Mouse (Mus musculus) erythroid progenitor cell, adult 5-6 weeks (primary cell): ENCODE results near the gene Slc44a2. TPM values are rescaled to one million over a fixed set of nuclear protein-coding genes. Genes with fewer than 3 reads are reported as not detected.

ENCODE experiments used
- ATAC-seq: replicated peaks from 2 replicates; pipeline ENCODE4 v1.8.0; 2016; ENCODE audit warnings: moderate number of reproducible peaks, mild to moderate bottlenecking, moderate TSS enrichment, inconsistent platforms; ENCODE audit not compliant: poor library complexity, low FRiP score, severe bottlenecking
- total RNA-seq, 2 experiments: library from RNA; stranded (forward) in 1 of 2; stranded (reverse) in 1 of 2; fragments of 150-400 nt in 1 of 2; fragments of 186-747, 209-891 nt in 1 of 2; gene quantifications; 2 replicates each; pipeline versions ENCODE4 v1.2.3 to v1.2.4; 2015 to 2017; ENCODE audit warnings: low replicate concordance in 2 of 2

The Slc44a2 gene
- 15.9 and 35.7 TPM in 2 replicates for total RNA-seq (2015; ENCODE audit: low replicate concordance)
- total RNA-seq (2017; ENCODE audit: low replicate concordance): 14.4 and 22.3 TPM in 2 replicates

- peak; percentile 95 for ATAC-seq
These were observed at the start of gene Slc44a2 for GRCm38 (mm10) chr9:21320619-21321512. Gene Slc44a2, plus strand, starts transcription at chr9:21320698.

GRCm38 (mm10) chr9:21272391-21272790 is 48.1 kb upstream of the Slc44a2 start:
- no peak for ATAC-seq

GRCm38 (mm10) chr9:21273094-21273493 is 47.4 kb upstream of the Slc44a2 start:
- no peak for ATAC-seq

GRCm38 (mm10) chr9:21273520-21274228 is 46.8 kb upstream of the Slc44a2 start:
- no peak for ATAC-seq

GRCm38 (mm10) chr9:21274336-21274735 is 46.2 kb upstream of the Slc44a2 start:
- no peak for ATAC-seq

GRCm38 (mm10) chr9:21275013-21275710 is 45.3 kb upstream of the Slc44a2 start:
- no peak for ATAC-seq

- 0 out of 2 replicates have a peak, but pooled peaks have one; percentile 13 for ATAC-seq
These were observed 44.8 kb upstream of the Slc44a2 start for GRCm38 (mm10) chr9:21275727-21276126.

- ATAC-seq: no peak
These were observed 44.2 kb upstream of the Slc44a2 start for GRCm38 (mm10) chr9:21276307-21276706.

GRCm38 (mm10) chr9:21277776-21278175 is 42.7 kb upstream of the Slc44a2 start:
- ATAC-seq: no peak

GRCm38 (mm10) chr9:21283591-21283990 is 36.9 kb upstream of the Slc44a2 start:
- ATAC-seq: no peak

GRCm38 (mm10) chr9:21283994-21284393 is 36.5 kb upstream of the Slc44a2 start:
- ATAC-seq: no peak

GRCm38 (mm10) chr9:21286753-21287152 is 33.7 kb upstream of the Slc44a2 start:
- ATAC-seq: no peak

- ATAC-seq: peak; percentile 76
These were observed 32.7 kb upstream of the Slc44a2 start, which contains the start of gene Kri1 for GRCm38 (mm10) chr9:21287571-21288402. Gene Kri1, minus strand, starts transcription at chr9:21287969.

- ATAC-seq: no peak
These were observed 31.8 kb upstream of the Slc44a2 start for GRCm38 (mm10) chr9:21288404-21289336.

- ATAC-seq: no peak
These were observed 31.2 kb upstream of the Slc44a2 start for GRCm38 (mm10) chr9:21289337-21289671.

- ATAC-seq: peak; percentile 2; the same call in 1 of the 2 replicates
These were observed 29.9 kb upstream of the Slc44a2 start for GRCm38 (mm10) chr9:21290589-21290988.

- ATAC-seq: peak; percentile 75
These were observed 29.3 kb upstream of the Slc44a2 start, which contains the start of gene Cdkn2d for GRCm38 (mm10) chr9:21291022-21291787. Gene Cdkn2d, minus strand, starts transcription at chr9:21291407.
